Mouse (Mus musculus): Measurements from ENCODE around the gene Gucy2e. TPM values are rescaled to one million over a fixed set of nuclear protein-coding genes. Genes with fewer than 3 reads are reported as not detected.

The Gucy2e gene
- total and polyA plus RNA-seq, 2 experiments: not detected

DNA sequence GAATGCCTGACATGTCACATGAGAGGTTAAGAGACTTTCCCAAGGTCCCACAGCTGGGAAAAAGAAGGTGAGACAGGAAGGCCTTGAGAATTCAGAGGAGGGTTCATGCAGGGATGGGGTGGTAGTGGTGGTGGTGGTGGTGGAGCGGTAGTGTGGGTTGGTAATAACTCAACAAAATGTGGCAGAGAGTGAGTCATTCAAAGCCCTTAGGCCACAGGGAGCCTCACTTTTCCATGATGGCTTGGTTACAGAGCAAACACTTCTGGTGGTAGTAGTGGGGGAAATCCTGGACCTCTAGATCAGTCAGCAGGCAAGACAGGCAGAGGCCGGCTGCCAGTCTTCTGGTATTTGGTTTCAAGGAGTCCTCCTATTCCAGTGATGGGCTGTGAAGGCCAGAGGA lies 64.2 kb downstream of the Gucy2e start:
- Histone ChIP-seq H3K9ac (ENCODE audit: low read depth, low read length) (no peak overlapping the region), H3K4me1 (ENCODE audit: control insufficient read depth, insufficient read depth, low read length) (no peaks in the 10 kb centered on the region), H3K27me3 (ENCODE audit: control insufficient read depth, insufficient read depth, low read length) (no peaks in the 10 kb centered on the region), H3K36me3 (ENCODE audit: control insufficient read depth, insufficient read depth, low read length) (no peaks in the 10 kb centered on the region), H3K27ac (replicated peaks; ENCODE audit: insufficient read depth, low read depth, low read length) (no peak overlapping the region), H3K79me2 (ENCODE audit: control insufficient read depth, insufficient read depth, low read length) (no peaks in the 10 kb centered on the region), H3K4me3 (ENCODE audit: insufficient read depth, low read depth, low read length) (no peak overlapping the region)
- DNase-seq (ENCODE audit: extremely low read depth, low read depth, low spot score): no peak
- no peak for TF ChIP-seq CTCF (IDR thresholded peaks at IDR 0.05; ENCODE audit: low read depth, low read length)
- no peak for TF ChIP-seq POLR2A (IDR thresholded peaks at IDR 0.05; ENCODE audit: extremely low read depth, insufficient read depth, low read length)
- 92% methylated on average over 2 of the region's 2 CpGs for WGBS

GRCm38 (mm10) chr11:69171626-69172025 lies 65.2 kb downstream of the Gucy2e start:
- Histone ChIP-seq H3K79me2 (ENCODE audit: control insufficient read depth, insufficient read depth, low read length) (no peaks in the 10 kb centered on the region), H3K4me3 (ENCODE audit: insufficient read depth, low read depth, low read length) (no peak overlapping the region), H3K27me3 (ENCODE audit: control insufficient read depth, insufficient read depth, low read length) (no peaks in the 10 kb centered on the region), H3K36me3 (ENCODE audit: control insufficient read depth, insufficient read depth, low read length) (no peaks in the 10 kb centered on the region), H3K27ac (replicated peaks; ENCODE audit: insufficient read depth, low read depth, low read length) (no peak overlapping the region), H3K9ac (ENCODE audit: low read depth, low read length) (no peak overlapping the region), H3K4me1 (ENCODE audit: control insufficient read depth, insufficient read depth, low read length) (no peaks in the 10 kb centered on the region)
- DNase-seq (ENCODE audit: extremely low read depth, low read depth, low spot score): peak; percentile 3
- no peak for TF ChIP-seq POLR2A (IDR thresholded peaks at IDR 0.05; ENCODE audit: extremely low read depth, insufficient read depth, low read length)
- peak; percentile 90 for TF ChIP-seq CTCF (IDR thresholded peaks at IDR 0.05; ENCODE audit: low read depth, low read length)
- WGBS: 36% methylated on average over 7 of the region's 7 CpGs

- Histone ChIP-seq H3K4me1 (ENCODE audit: control insufficient read depth, insufficient read depth, low read length) (no peaks in the 10 kb centered on the region), H3K27me3 (ENCODE audit: control insufficient read depth, insufficient read depth, low read length) (no peaks in the 10 kb centered on the region), H3K79me2 (ENCODE audit: control insufficient read depth, insufficient read depth, low read length) (no peaks in the 10 kb centered on the region), H3K9ac (ENCODE audit: low read depth, low read length) (no peak overlapping the region), H3K36me3 (ENCODE audit: control insufficient read depth, insufficient read depth, low read length) (no peaks in the 10 kb centered on the region), H3K27ac (replicated peaks; ENCODE audit: insufficient read depth, low read depth, low read length) (no peak overlapping the region), H3K4me3 (ENCODE audit: insufficient read depth, low read depth, low read length) (no peak overlapping the region)
- no peak for DNase-seq (ENCODE audit: extremely low read depth, low read depth, low spot score)
- 86% methylated on average over 12 of the region's 12 CpGs for WGBS
- TF ChIP-seq POLR2A (IDR thresholded peaks at IDR 0.05; ENCODE audit: extremely low read depth, insufficient read depth, low read length): no peak
- no peak for TF ChIP-seq CTCF (IDR thresholded peaks at IDR 0.05; ENCODE audit: low read depth, low read length)
These were observed 67.5 kb downstream of the Gucy2e start for GRCm38 (mm10) chr11:69169313-69169712.

Other genes starting within 250 kb of the Gucy2e start
- gene Pfas, start 228.6 kb downstream of the Gucy2e start, total RNA-seq (2014; rRNA removed): 7.0 and 9.4 TPM in 2 replicates
- 4.9 and 5.0 TPM in 2 replicates for gene Pfas, start 228.6 kb downstream of the Gucy2e start, polyA plus RNA-seq (2012; rRNA removed)
- gene Ctc1, start 221.1 kb downstream of the Gucy2e start, total RNA-seq (2014; rRNA removed): 2.6 and 5.0 TPM in 2 replicates
- 8.1 and 12.5 TPM in 2 replicates for gene Ctc1, start 221.1 kb downstream of the Gucy2e start, polyA plus RNA-seq (2012; rRNA removed)
- gene Aurkb, start 191.4 kb downstream of the Gucy2e start, total RNA-seq (2014; rRNA removed): 0.37 and 1.2 TPM in 2 replicates
- 0.34 and 0.66 TPM in 2 replicates for gene Aurkb, start 191.4 kb downstream of the Gucy2e start, polyA plus RNA-seq (2012; rRNA removed)
- gene Borcs6, start 177.3 kb downstream of the Gucy2e start, total RNA-seq (2014; rRNA removed): 6.1 and 6.5 TPM in 2 replicates
- gene Borcs6, start 177.3 kb downstream of the Gucy2e start, polyA plus RNA-seq (2012; rRNA removed): 10.5 and 11.2 TPM in 2 replicates
- gene Tmem107, start 166.2 kb downstream of the Gucy2e start, total RNA-seq (2014; rRNA removed): 1.8 and 2.2 TPM in 2 replicates
- gene Tmem107, start 166.2 kb downstream of the Gucy2e start, polyA plus RNA-seq (2012; rRNA removed): 3.3 and 4.7 TPM in 2 replicates
- gene Vamp2, start 148.5 kb downstream of the Gucy2e start, total RNA-seq (2014; rRNA removed): 5.2 and 6.4 TPM in 2 replicates
- 21.7 and 36.9 TPM in 2 replicates for gene Vamp2, start 148.5 kb downstream of the Gucy2e start, polyA plus RNA-seq (2012; rRNA removed)
- gene Per1, start 141.8 kb downstream of the Gucy2e start, total RNA-seq (2014; rRNA removed): 8.0 and 9.0 TPM in 2 replicates
- gene Per1, start 141.8 kb downstream of the Gucy2e start, polyA plus RNA-seq (2012; rRNA removed): 4.6 and 6.9 TPM in 2 replicates
- not detected in 2 replicates for gene Hes7, start 116.6 kb downstream of the Gucy2e start, total RNA-seq (2014; rRNA removed)
- 0.05 TPM in 1 of 2 replicates, not detected in the other for gene Hes7, start 116.6 kb downstream of the Gucy2e start, polyA plus RNA-seq (2012; rRNA removed)
- 0.13 TPM in 1 of 2 replicates, not detected in the other for gene 9130213A22Rik, start 114.4 kb downstream of the Gucy2e start, total RNA-seq (2014; rRNA removed)
- 0.05 and 0.10 TPM in 2 replicates for gene 9130213A22Rik, start 114.4 kb downstream of the Gucy2e start, polyA plus RNA-seq (2012; rRNA removed)
- gene Aloxe3, start 111.1 kb downstream of the Gucy2e start, total RNA-seq (2014; rRNA removed): not detected in 2 replicates
- 0.09 TPM in 1 of 2 replicates, not detected in the other for gene Aloxe3, start 111.1 kb downstream of the Gucy2e start, polyA plus RNA-seq (2012; rRNA removed)
- not detected in 2 replicates for gene Alox12b, start 80.0 kb downstream of the Gucy2e start, total RNA-seq (2014; rRNA removed)
- not detected in 2 replicates for gene Alox12b, start 80.0 kb downstream of the Gucy2e start, polyA plus RNA-seq (2012; rRNA removed)
- gene Alox8, start 39.2 kb downstream of the Gucy2e start, total RNA-seq (2014; rRNA removed): not detected in 2 replicates
- not detected in 2 replicates for gene Alox8, start 39.2 kb downstream of the Gucy2e start, polyA plus RNA-seq (2012; rRNA removed)
- gene Cntrob, start 86.7 kb upstream of the Gucy2e start, total RNA-seq (2014; rRNA removed): 2.5 and 3.0 TPM in 2 replicates
- 3.0 and 3.9 TPM in 2 replicates for gene Cntrob, start 86.7 kb upstream of the Gucy2e start, polyA plus RNA-seq (2012; rRNA removed)
- gene Trappc1, start 86.9 kb upstream of the Gucy2e start, total RNA-seq (2014; rRNA removed): 37.5 and 40.9 TPM in 2 replicates
- 35.1 and 38.3 TPM in 2 replicates for gene Trappc1, start 86.9 kb upstream of the Gucy2e start, polyA plus RNA-seq (2012; rRNA removed)
- gene Kcnab3, start 89.2 kb upstream of the Gucy2e start, total RNA-seq (2014; rRNA removed): 0.13 and 0.28 TPM in 2 replicates
- 0.50 and 0.84 TPM in 2 replicates for gene Kcnab3, start 89.2 kb upstream of the Gucy2e start, polyA plus RNA-seq (2012; rRNA removed)
- 0.55 and 0.67 TPM in 2 replicates for gene Rnf227, start 103.4 kb upstream of the Gucy2e start, total RNA-seq (2014; rRNA removed)
- 0.35 and 0.41 TPM in 2 replicates for gene Rnf227, start 103.4 kb upstream of the Gucy2e start, polyA plus RNA-seq (2012; rRNA removed)
- 45.2 and 57.5 TPM in 2 replicates for gene Chd3, start 132.4 kb upstream of the Gucy2e start, total RNA-seq (2014; rRNA removed)
- gene Chd3, start 132.4 kb upstream of the Gucy2e start, polyA plus RNA-seq (2012; rRNA removed): 55.2 and 80.2 TPM in 2 replicates
- 86.6 and 91.5 TPM in 2 replicates for gene Naa38, start 158.5 kb upstream of the Gucy2e start, total RNA-seq (2014; rRNA removed)
- gene Naa38, start 158.5 kb upstream of the Gucy2e start, polyA plus RNA-seq (2012; rRNA removed): 133 and 150 TPM in 2 replicates
- gene Cyb5d1, start 158.6 kb upstream of the Gucy2e start, total RNA-seq (2014; rRNA removed): 33.9 and 40.7 TPM in 2 replicates
- 21.1 and 22.1 TPM in 2 replicates for gene Cyb5d1, start 158.6 kb upstream of the Gucy2e start, polyA plus RNA-seq (2012; rRNA removed)
- gene Tmem88, start 161.2 kb upstream of the Gucy2e start, total RNA-seq (2014; rRNA removed): 1.3 and 1.7 TPM in 2 replicates
- 6.7 and 8.5 TPM in 2 replicates for gene Tmem88, start 161.2 kb upstream of the Gucy2e start, polyA plus RNA-seq (2012; rRNA removed)
- gene Kdm6b, start 176.6 kb upstream of the Gucy2e start, total RNA-seq (2014; rRNA removed): 1.6 and 2.3 TPM in 2 replicates
- 4.2 and 4.6 TPM in 2 replicates for gene Kdm6b, start 176.6 kb upstream of the Gucy2e start, polyA plus RNA-seq (2012; rRNA removed)

All from liver, adult 2 months (tissue).